Mouse (Mus musculus) hindbrain, embryonic 11.5 days (tissue): Measurements from ENCODE around the gene Ikzf1. TPM values are rescaled to one million over a fixed set of nuclear protein-coding genes. Genes with fewer than 3 reads are reported as not detected.

Experiments used
- ATAC-seq: fragments of 200-750 bp; cut with Nextera tagmentation; 2 replicates; pipeline ENCODE4 v1.8.0; 2017; ENCODE audit warnings: mild to moderate bottlenecking, moderate TSS enrichment, moderate library complexity; ENCODE audit not compliant: low FRiP score
- DNase-seq: peaks from one replicate; pipeline ENCODE4 v3.0.0-alpha.2; 2015; ENCODE audit warnings: low spot score
- H3K27ac ChIP-seq: fragments of 300-500 bp; sonication (generic); 2 replicates; pipeline ENCODE4 v1.5.1; 2014; ENCODE audit warnings: mild to moderate bottlenecking, low read depth, low read length
- H3K27me3 ChIP-seq: fragments of 300-500 bp; sonication (generic); 2 replicates; pipeline ENCODE4 v1.6.1; 2014; ENCODE audit warnings: mild to moderate bottlenecking, low read length, moderate library complexity, mixed read lengths; ENCODE audit not compliant: control insufficient read depth, insufficient read depth
- H3K36me3 ChIP-seq: fragments of 300-500 bp; sonication (generic); 2 replicates; pipeline ENCODE4 v1.6.1; 2014; ENCODE audit warnings: mild to moderate bottlenecking, low read length, moderate library complexity, mixed read lengths; ENCODE audit not compliant: control insufficient read depth, insufficient read depth
- H3K4me1 ChIP-seq: fragments of 300-500 bp; sonication (generic); replicated peaks from 2 replicates; pipeline ENCODE4 v1.6.1; 2014; ENCODE audit warnings: low read length, mixed read lengths; ENCODE audit not compliant: control insufficient read depth, insufficient read depth
- H3K4me2 ChIP-seq: fragments of 300-500 bp; sonication (generic); replicated peaks from 2 replicates; pipeline ENCODE4 v1.6.1; 2014; ENCODE audit warnings: mild to moderate bottlenecking, low read depth, low read length
- H3K4me3 ChIP-seq: fragments of 300-500 bp; sonication (generic); 2 replicates; pipeline ENCODE4 v1.5.1; 2014; ENCODE audit warnings: low read depth, low read length
- H3K9ac ChIP-seq: fragments of 300-500 bp; sonication (generic); 2 replicates; pipeline ENCODE4 v1.6.1; 2014; ENCODE audit warnings: low read depth, low read length
- H3K9me3 ChIP-seq: fragments of 300-500 bp; sonication (generic); 2 replicates; pipeline ENCODE4 v1.6.1; 2016; ENCODE audit warnings: low read length; ENCODE audit not compliant: control insufficient read depth
- WGBS: fragments of 180-500 bp; shearing (Covaris S2); extraction: QIAGEN DNeasy Blood & Tissue Kit; methylation state at CpG from one replicate; pipeline ENCODE4 v1.1.7; 2014; 5-methylcytosine and 5-hydroxymethylcytosine counted together
- polyA plus RNA-seq: library from polyadenylated mRNA; unstranded; fragments of >200 nt; fragmentation: Nextera tagmentation; extraction: Ambion mirVana; gene quantifications from 2 replicates; pipeline ENCODE4 v1.2.1, GENCODE M21; 2014

The Ikzf1 gene
- polyA plus RNA-seq, 1 experiment from 2014 or later: 3.5 TPM

DNA sequence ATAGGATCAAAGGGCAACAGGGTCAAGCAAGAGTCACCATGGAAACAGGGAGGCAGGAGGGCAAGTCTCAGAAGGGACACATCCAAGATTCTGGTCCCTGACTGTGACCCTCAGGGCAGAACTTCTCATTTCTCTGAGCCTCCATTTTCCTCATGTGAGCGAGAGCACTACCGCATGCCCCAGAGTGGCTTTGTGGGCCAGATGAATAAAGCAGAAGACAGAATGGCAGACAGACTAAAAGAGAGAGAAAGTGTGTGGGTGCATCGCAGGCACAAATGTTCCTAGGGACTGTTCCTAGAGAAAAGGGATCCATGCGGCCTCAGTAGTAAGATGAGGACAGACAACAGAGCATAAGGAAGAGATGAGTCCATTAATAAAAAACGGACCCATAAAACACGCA is 24.5 kb downstream of the Ikzf1 start:
- 89% methylated on average over 6 of the region's 6 CpGs for WGBS
- no peak overlapping the region for H3K27ac ChIP-seq
- H3K36me3 ChIP-seq: no peaks in the 10 kb centered on the region
- H3K9me3 ChIP-seq: no peaks in the 10 kb centered on the region
- H3K4me3 ChIP-seq: no peak overlapping the region
- no peak for ATAC-seq
- no peak for DNase-seq
- H3K9ac ChIP-seq: no peak overlapping the region
- H3K4me1 ChIP-seq: no peaks in the 10 kb centered on the region
- no peak overlapping the region for H3K4me2 ChIP-seq
- H3K27me3 ChIP-seq: no peaks in the 10 kb centered on the region

- H3K4me1 ChIP-seq: no peaks in the 10 kb centered on the region
- H3K4me2 ChIP-seq: no peak overlapping the region
- H3K27ac ChIP-seq: no peak overlapping the region
- H3K9ac ChIP-seq: no peak overlapping the region
- no peaks in the 10 kb centered on the region for H3K9me3 ChIP-seq
- no peak for ATAC-seq
- no peaks in the 10 kb centered on the region for H3K27me3 ChIP-seq
- no peak overlapping the region for H3K4me3 ChIP-seq
- no peaks in the 10 kb centered on the region for H3K36me3 ChIP-seq
- no peak for DNase-seq
Observed at GRCm38 (mm10) chr11:11710718-11711117, 25.9 kb downstream of the Ikzf1 start.

DNA sequence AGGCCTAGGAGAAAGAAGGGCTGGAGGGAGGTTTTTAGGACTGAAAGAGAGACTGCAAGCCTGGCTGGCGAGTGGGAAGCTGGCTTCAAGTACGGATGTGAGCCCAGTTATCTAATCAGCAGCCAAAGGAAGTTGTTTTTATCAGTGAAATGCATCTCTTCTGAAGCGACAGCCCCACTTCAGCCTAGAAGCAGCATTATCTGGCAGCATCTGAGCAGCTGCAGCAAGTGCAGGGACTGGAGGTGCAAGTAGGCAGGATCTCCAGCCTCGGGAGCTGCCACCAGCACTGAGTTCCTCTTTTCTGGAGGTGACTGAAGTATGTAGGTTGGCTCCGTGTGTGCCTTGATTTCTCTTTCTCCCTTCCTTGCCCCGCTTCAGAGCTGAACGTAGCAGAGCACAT is 26.9 kb downstream of the Ikzf1 start:
- 70% methylated on average over 7 of the region's 7 CpGs for WGBS
- Histone ChIP-seq H3K36me3 (no peaks in the 10 kb centered on the region), H3K9me3 (no peaks in the 10 kb centered on the region), H3K27me3 (no peaks in the 10 kb centered on the region), H3K27ac (no peak overlapping the region), H3K4me1 (no peaks in the 10 kb centered on the region), H3K9ac (no peak overlapping the region), H3K4me2 (no peak overlapping the region), H3K4me3 (no peak overlapping the region)
- DNase-seq: no peak
- no peak for ATAC-seq

GRCm38 (mm10) chr11:11714676-11715075 is 29.9 kb downstream of the Ikzf1 start:
- Histone ChIP-seq H3K9ac (no peak overlapping the region), H3K4me2 (no peak overlapping the region), H3K4me1 (no peaks in the 10 kb centered on the region), H3K9me3 (no peaks in the 10 kb centered on the region), H3K27me3 (no peaks in the 10 kb centered on the region), H3K27ac (no peak overlapping the region), H3K4me3 (no peak overlapping the region), H3K36me3 (no peaks in the 10 kb centered on the region)
- no peak for DNase-seq
- ATAC-seq: no peak
- whole genome bisulfite sequencing: 82% methylated on average over 2 of the region's 2 CpGs

DNA sequence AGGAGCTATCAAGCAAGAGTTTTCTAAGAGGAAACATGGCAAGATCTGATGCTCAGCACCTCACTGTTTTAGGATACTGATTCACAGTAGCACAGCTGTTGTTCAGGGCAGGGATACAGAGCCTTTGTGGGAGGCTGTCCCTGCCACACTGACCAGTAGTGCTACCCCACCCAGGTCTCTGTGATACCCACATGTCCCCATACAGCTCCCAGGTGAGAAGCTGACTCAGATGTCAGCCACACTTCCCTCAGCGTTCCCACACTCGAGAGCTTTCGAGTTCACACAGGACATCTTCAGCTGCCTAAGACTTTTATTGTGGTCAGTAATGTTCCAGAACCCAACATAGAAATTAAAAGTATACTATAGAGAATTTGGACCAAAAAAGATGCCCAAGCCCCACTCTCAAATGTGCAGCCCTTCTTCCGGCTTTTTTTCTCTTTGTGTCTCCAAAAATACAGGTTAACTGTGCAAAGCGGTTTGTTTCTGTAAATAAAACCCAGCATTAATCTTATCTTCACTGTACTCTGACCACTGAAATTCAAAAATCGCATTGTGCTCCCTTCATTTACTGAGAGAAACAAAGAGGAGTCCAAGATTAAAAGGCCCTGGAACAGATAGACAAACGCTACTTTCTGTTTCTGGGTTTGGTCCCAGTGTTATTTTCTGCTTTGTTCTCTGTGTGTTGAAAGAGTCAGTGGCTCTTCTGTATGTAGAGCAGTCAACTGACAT is 31.3 kb downstream of the Ikzf1 start:
- Histone ChIP-seq H3K4me1 (no peaks in the 10 kb centered on the region), H3K9ac (no peak overlapping the region), H3K4me3 (no peak overlapping the region), H3K36me3 (no peaks in the 10 kb centered on the region), H3K9me3 (no peaks in the 10 kb centered on the region), H3K27ac (no peak overlapping the region), H3K4me2 (no peak overlapping the region), H3K27me3 (no peaks in the 10 kb centered on the region)
- no peak for DNase-seq
- WGBS: 90% methylated on average over 7 of the region's 7 CpGs
- no peak for ATAC-seq

GRCm38 (mm10) chr11:11716692-11717037 is 31.9 kb downstream of the Ikzf1 start:
- Histone ChIP-seq H3K9me3 (no peaks in the 10 kb centered on the region), H3K9ac (no peak overlapping the region), H3K27ac (no peak overlapping the region), H3K27me3 (no peaks in the 10 kb centered on the region), H3K4me3 (no peak overlapping the region), H3K4me1 (no peaks in the 10 kb centered on the region), H3K36me3 (no peaks in the 10 kb centered on the region), H3K4me2 (no peak overlapping the region)
- WGBS: 79% methylated on average over 2 of the region's 2 CpGs
- no peak for DNase-seq
- ATAC-seq: no peak

GRCm38 (mm10) chr11:11717606-11718167 is 32.9 kb downstream of the Ikzf1 start:
- H3K27ac ChIP-seq: no peak overlapping the region
- 81% methylated on average over 4 of the region's 4 CpGs for WGBS
- H3K27me3 ChIP-seq: no peaks in the 10 kb centered on the region
- no peak for DNase-seq
- no peak for ATAC-seq
- no peaks in the 10 kb centered on the region for H3K9me3 ChIP-seq
- no peak overlapping the region for H3K4me2 ChIP-seq
- no peaks in the 10 kb centered on the region for H3K4me1 ChIP-seq
- no peaks in the 10 kb centered on the region for H3K36me3 ChIP-seq
- no peak overlapping the region for H3K9ac ChIP-seq
- no peak overlapping the region for H3K4me3 ChIP-seq

DNA sequence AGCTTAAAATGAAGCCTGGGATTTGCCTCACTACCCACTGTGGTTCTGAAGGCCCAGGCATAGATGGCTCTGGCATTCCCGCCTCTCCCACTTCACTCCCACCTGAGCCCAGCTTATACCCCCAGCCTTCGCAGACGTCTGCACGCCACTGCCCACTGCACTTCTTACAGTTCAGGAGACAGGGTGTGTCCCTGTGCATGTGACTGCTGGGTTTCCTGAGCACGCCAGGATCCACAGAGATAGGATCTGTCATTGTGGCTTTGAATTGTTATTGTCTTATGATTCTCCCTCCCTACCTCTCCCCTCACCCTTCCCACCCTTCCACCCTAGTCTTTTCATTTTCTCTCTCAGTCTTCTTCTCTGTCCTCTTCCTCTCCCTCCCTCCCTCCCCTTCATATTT is 34.9 kb downstream of the Ikzf1 start:
- no peaks in the 10 kb centered on the region for H3K9me3 ChIP-seq
- 80% methylated on average over 5 of the region's 5 CpGs for WGBS
- ATAC-seq: no peak

GRCm38 (mm10) chr11:11725252-11725875 is 40.6 kb downstream of the Ikzf1 start:
- no peak overlapping the region for H3K27ac ChIP-seq
- no peaks in the 10 kb centered on the region for H3K36me3 ChIP-seq
- no peak for DNase-seq
- no peak for ATAC-seq
- no peaks in the 10 kb centered on the region for H3K4me1 ChIP-seq
- H3K9me3 ChIP-seq: no peaks in the 10 kb centered on the region
- no peak overlapping the region for H3K4me3 ChIP-seq
- no peak overlapping the region for H3K4me2 ChIP-seq
- H3K9ac ChIP-seq: no peak overlapping the region
- H3K27me3 ChIP-seq: no peaks in the 10 kb centered on the region
- WGBS: 87% methylated on average over 11 of the region's 11 CpGs

More for the DNA sequence above, 34.9 kb downstream of the Ikzf1 start:
- Histone ChIP-seq H3K36me3 (no peaks in the 10 kb centered on the region), H3K4me3 (no peak overlapping the region), H3K4me1 (no peaks in the 10 kb centered on the region), H3K27ac (no peak overlapping the region), H3K27me3 (no peaks in the 10 kb centered on the region), H3K9ac (no peak overlapping the region), H3K4me2 (no peak overlapping the region)
- no peak for DNase-seq
